Mouse (Mus musculus) CD4-positive, CD25-positive, alpha-beta regulatory T cell, adult 4 months (primary cell): ENCODE data around the gene Stox1. TPM values are rescaled to one million over a fixed set of nuclear protein-coding genes. Genes with fewer than 3 reads are reported as not detected.
"Not testable (repeated sequence)": the region's sequence is repeated elsewhere in the genome, so short reads cannot be mapped to it uniquely, and the experiment has no call there.

ENCODE experiments used
- ATAC-seq: one replicate; pipeline ENCODE4 v1.8.0; 2017
- polyA plus RNA-seq, 2 experiments: library from polyadenylated mRNA; unstranded; fragments of 100-300 nt; shearing (Covaris generic); gene quantifications; one replicate each; pipeline ENCODE4 v1.2.1; 2017

Stox1 gene
- polyA plus RNA-seq: 1 to 10 TPM; 2.2 to 3.2 TPM

- ATAC-seq: peak; percentile 58
Observed at GRCm38 (mm10) chr10:62725771-62726687, at the start of gene Stox1. TSS of gene Stox1 (minus strand) at chr10:62726128.

GRCm38 (mm10) chr10:62750781-62751180 is 24.9 kb upstream of the Stox1 start:
- ATAC-seq: no peak

GRCm38 (mm10) chr10:62739961-62740737 is 14.2 kb upstream of the Stox1 start:
- ATAC-seq: no peak

GRCm38 (mm10) chr10:62736965-62737688 is 11.2 kb upstream of the Stox1 start:
- no peak for ATAC-seq

- ATAC-seq: no peak
Observed at GRCm38 (mm10) chr10:62730826-62731225, 4.9 kb upstream of the Stox1 start.

GRCm38 (mm10) chr10:62724936-62725335 is 992 bp downstream of the Stox1 start:
- no peak for ATAC-seq

- no peak for ATAC-seq
Observed at GRCm38 (mm10) chr10:62722701-62723100, 3.2 kb downstream of the Stox1 start.

GRCm38 (mm10) chr10:62720574-62720973 is 5.4 kb downstream of the Stox1 start:
- ATAC-seq: not testable (repeated sequence)

GRCm38 (mm10) chr10:62713457-62713856 is 12.5 kb downstream of the Stox1 start:
- no peak for ATAC-seq

- no peak for ATAC-seq
Observed at GRCm38 (mm10) chr10:62703579-62703978, 22.3 kb downstream of the Stox1 start.

- ATAC-seq: no peak
Observed at GRCm38 (mm10) chr10:62702436-62702835, 23.5 kb downstream of the Stox1 start.

GRCm38 (mm10) chr10:62692771-62693170 is 33.2 kb downstream of the Stox1 start:
- ATAC-seq: no peak

GRCm38 (mm10) chr10:62692244-62692643 is 33.7 kb downstream of the Stox1 start:
- no peak for ATAC-seq

GRCm38 (mm10) chr10:62687032-62687674 is 38.8 kb downstream of the Stox1 start:
- no peak for ATAC-seq

- no peak for ATAC-seq
Observed at GRCm38 (mm10) chr10:62683043-62683442, 42.9 kb downstream of the Stox1 start.

- no peak for ATAC-seq
Observed at GRCm38 (mm10) chr10:62679833-62680232, 46.1 kb downstream of the Stox1 start.

GRCm38 (mm10) chr10:62677329-62677728 is 48.6 kb downstream of the Stox1 start:
- ATAC-seq: no peak

- ATAC-seq: no peak
Observed at GRCm38 (mm10) chr10:62676196-62676595, 49.7 kb downstream of the Stox1 start.

- ATAC-seq: no peak
Observed at GRCm38 (mm10) chr10:62672359-62672758, 53.6 kb downstream of the Stox1 start.

GRCm38 (mm10) chr10:62669245-62669644 is 56.7 kb downstream of the Stox1 start:
- no peak for ATAC-seq

- ATAC-seq: no peak
Observed at GRCm38 (mm10) chr10:62668463-62668862, 57.5 kb downstream of the Stox1 start.

GRCm38 (mm10) chr10:62668043-62668442 is 57.9 kb downstream of the Stox1 start:
- ATAC-seq: no peak
